ENCODE assay signal across 7 mouse cellular contexts in the genomic region with DNA sequence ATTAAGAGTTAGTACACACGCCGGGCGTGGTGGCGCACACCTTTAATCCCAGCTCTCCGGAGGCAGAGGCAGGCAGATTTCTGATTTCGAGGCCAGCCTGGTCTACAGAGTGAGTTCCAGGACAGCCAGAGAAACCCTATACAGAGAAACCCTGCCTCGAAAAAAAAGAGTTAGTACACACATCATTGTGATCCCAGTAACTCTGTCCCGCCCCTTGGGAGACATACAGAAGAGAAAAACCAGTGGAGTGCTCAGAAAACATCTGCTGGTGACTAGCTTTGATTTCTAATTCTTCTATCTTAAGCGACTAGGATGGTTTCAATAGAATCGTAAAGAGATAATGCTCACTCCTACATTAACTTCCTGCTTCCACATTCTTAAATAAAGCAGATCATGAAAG. TPM values are rescaled to one million over a fixed set of nuclear protein-coding genes. Genes with fewer than 3 reads are reported as not detected.
DNase-seq lines count a peak whose midpoint lies in the region; ATAC-seq lines count a peak whose summit lies in the region.
"Not testable (repeated sequence)": the region's sequence is repeated elsewhere in the genome, so short reads cannot be mapped to it uniquely, and the experiment has no call there.

No protein-coding gene starts in this region.

- peak overlapping the region; percentile 82 for H3K4me2 ChIP-seq in embryonic facial prominence, embryonic 13.5 days
- H3K4me2 ChIP-seq in hindbrain, embryonic 12.5 days (replicated peaks), result peak overlapping the region; percentile 65
- H3K4me2 ChIP-seq in kidney, embryonic 15.5 days, result peak overlapping the region; percentile 82
- peak overlapping the region; percentile 64; the same call in 1 of the 2 replicates for H3K4me2 ChIP-seq in liver, embryonic 15.5 days
- H3K4me2 ChIP-seq in midbrain, embryonic 13.5 days (replicated peaks), result peak overlapping the region; percentile 71

- not testable (repeated sequence) for H3K9me3 ChIP-seq in embryonic facial prominence, embryonic 13.5 days; hindbrain, embryonic 12.5 days (replicated peaks); kidney, embryonic 15.5 days (replicated peaks); liver, embryonic 15.5 days (replicated peaks); midbrain, embryonic 13.5 days

- H3K36me3 ChIP-seq in embryonic facial prominence, embryonic 13.5 days; hindbrain, embryonic 12.5 days; kidney, embryonic 15.5 days; liver, embryonic 15.5 days (replicated peaks); midbrain, embryonic 13.5 days: not testable (repeated sequence)

- not testable (repeated sequence) for H3K9ac ChIP-seq in embryonic facial prominence, embryonic 13.5 days; hindbrain, embryonic 12.5 days; kidney, embryonic 15.5 days; liver, embryonic 15.5 days; midbrain, embryonic 13.5 days (replicated peaks)

- peak; percentile 2 for DNase-seq in retina, embryonic 14.5 days (ENCODE audit: low spot score)

- WGBS in embryonic facial prominence, embryonic 13.5 days, result 76% methylated on average over 10 of the region's 10 CpGs
- 80% methylated on average over 10 of the region's 10 CpGs for WGBS in hindbrain, embryonic 12.5 days
- WGBS in kidney, embryonic 15.5 days, result 83% methylated on average over 10 of the region's 10 CpGs
- WGBS in liver, embryonic 15.5 days (ENCODE audit: insufficient replicate concordance), result 67% methylated on average over 10 of the region's 10 CpGs
- WGBS in midbrain, embryonic 13.5 days, result 81% methylated on average over 10 of the region's 10 CpGs

- H3K27me3 ChIP-seq in embryonic facial prominence, embryonic 13.5 days; hindbrain, embryonic 12.5 days; kidney, embryonic 15.5 days; liver, embryonic 15.5 days; midbrain, embryonic 13.5 days: not testable (repeated sequence)

- H3K27ac ChIP-seq in embryonic facial prominence, embryonic 13.5 days; hindbrain, embryonic 12.5 days; kidney, embryonic 15.5 days; liver, embryonic 15.5 days (replicated peaks); midbrain, embryonic 13.5 days: not testable (repeated sequence)

- not testable (repeated sequence) for H3K4me1 ChIP-seq in embryonic facial prominence, embryonic 13.5 days; hindbrain, embryonic 12.5 days; kidney, embryonic 15.5 days; liver, embryonic 15.5 days (replicated peaks); midbrain, embryonic 13.5 days (replicated peaks)

- peak overlapping the region; percentile 73 for H3K4me3 ChIP-seq in embryonic facial prominence, embryonic 13.5 days
- not testable (repeated sequence) for H3K4me3 ChIP-seq in hindbrain, embryonic 12.5 days; kidney, embryonic 15.5 days (replicated peaks); liver, embryonic 15.5 days (replicated peaks)
- H3K4me3 ChIP-seq in midbrain, embryonic 13.5 days (replicated peaks), result peak overlapping the region; percentile 66

- ATAC-seq in embryonic facial prominence, embryonic 13.5 days (ENCODE audit: insufficient number of reproducible peaks, insufficient read depth, low FRiP score, low TSS enrichment, low read depth); kidney, embryonic 15.5 days (replicated peaks; ENCODE audit: low FRiP score); liver, embryonic 15.5 days (ENCODE audit: insufficient read depth): not testable (repeated sequence)
- ATAC-seq in frontal cortex, adult (ENCODE audit: low TSS enrichment), result peak; percentile 29
- ATAC-seq in hindbrain, embryonic 12.5 days (ENCODE audit: low FRiP score), result peak; percentile 18
- ATAC-seq in midbrain, embryonic 13.5 days, result peak; percentile 28

RNA-seq across cellular contexts. Expression of gene Zfp759, which starts 6.0 kb away (rescaled TPM):
- 2.2 and 2.7 TPM in 2 replicates for polyA plus RNA-seq in embryonic facial prominence, embryonic 13.5 days (2015; fragmentation: Nextera tagmentation; extraction: Ambion mirVana)
- polyA plus RNA-seq in hindbrain, embryonic 12.5 days (2016; fragmentation: Nextera tagmentation; extraction: Ambion mirVana), result 2.4 and 3.4 TPM in 2 replicates
- 1.9 and 2.5 TPM in 2 replicates for polyA plus RNA-seq in kidney, embryonic 15.5 days (2015; fragmentation: Nextera tagmentation; extraction: Ambion mirVana)
- 0.40 and 0.44 TPM in 2 replicates for polyA plus RNA-seq in liver, embryonic 15.5 days (2015; fragmentation: Nextera tagmentation; extraction: Ambion mirVana)
- 3.5 and 3.8 TPM in 2 replicates for polyA plus RNA-seq in midbrain, embryonic 13.5 days (2015; fragmentation: Nextera tagmentation; extraction: Ambion mirVana)

RNA-seq across cellular contexts. Expression of gene Rslcan18, which starts 11.4 kb away (rescaled TPM):
- polyA plus RNA-seq in embryonic facial prominence, embryonic 13.5 days (2015; fragmentation: Nextera tagmentation; extraction: Ambion mirVana), result 0.13 and 0.25 TPM in 2 replicates
- 0.15 TPM in 1 of 2 replicates, not detected in the other for polyA plus RNA-seq in hindbrain, embryonic 12.5 days (2016; fragmentation: Nextera tagmentation; extraction: Ambion mirVana)
- 0.33 and 0.42 TPM in 2 replicates for polyA plus RNA-seq in kidney, embryonic 15.5 days (2015; fragmentation: Nextera tagmentation; extraction: Ambion mirVana)
- polyA plus RNA-seq in liver, embryonic 15.5 days (2015; fragmentation: Nextera tagmentation; extraction: Ambion mirVana), result 0.14 and 0.20 TPM in 2 replicates
- 0.08 TPM in 1 of 2 replicates, not detected in the other for polyA plus RNA-seq in midbrain, embryonic 13.5 days (2015; fragmentation: Nextera tagmentation; extraction: Ambion mirVana)

RNA-seq across cellular contexts. Expression of gene Gm28557, which starts 19.1 kb away (rescaled TPM):
- 2.3 and 3.3 TPM in 2 replicates for polyA plus RNA-seq in embryonic facial prominence, embryonic 13.5 days (2015; fragmentation: Nextera tagmentation; extraction: Ambion mirVana)
- 2.2 TPM in 2 replicates for polyA plus RNA-seq in hindbrain, embryonic 12.5 days (2016; fragmentation: Nextera tagmentation; extraction: Ambion mirVana)
- polyA plus RNA-seq in kidney, embryonic 15.5 days (2015; fragmentation: Nextera tagmentation; extraction: Ambion mirVana), result 3.5 and 3.7 TPM in 2 replicates
- 1.2 and 1.6 TPM in 2 replicates for polyA plus RNA-seq in liver, embryonic 15.5 days (2015; fragmentation: Nextera tagmentation; extraction: Ambion mirVana)
- polyA plus RNA-seq in midbrain, embryonic 13.5 days (2015; fragmentation: Nextera tagmentation; extraction: Ambion mirVana), result 2.0 and 3.0 TPM in 2 replicates

RNA-seq across cellular contexts. Expression of gene Zfp708, which starts 29.7 kb away (rescaled TPM):
- polyA plus RNA-seq in embryonic facial prominence, embryonic 13.5 days (2015; fragmentation: Nextera tagmentation; extraction: Ambion mirVana), result 8.5 and 9.2 TPM in 2 replicates
- polyA plus RNA-seq in hindbrain, embryonic 12.5 days (2016; fragmentation: Nextera tagmentation; extraction: Ambion mirVana), result 7.8 and 8.3 TPM in 2 replicates
- polyA plus RNA-seq in kidney, embryonic 15.5 days (2015; fragmentation: Nextera tagmentation; extraction: Ambion mirVana), result 5.7 and 6.5 TPM in 2 replicates
- 0.52 and 0.88 TPM in 2 replicates for polyA plus RNA-seq in liver, embryonic 15.5 days (2015; fragmentation: Nextera tagmentation; extraction: Ambion mirVana)
- 9.5 and 10.1 TPM in 2 replicates for polyA plus RNA-seq in midbrain, embryonic 13.5 days (2015; fragmentation: Nextera tagmentation; extraction: Ambion mirVana)

RNA-seq across cellular contexts. Expression of gene Rsl1, which starts 45.5 kb away (rescaled TPM):
- 8.0 and 8.9 TPM in 2 replicates for polyA plus RNA-seq in embryonic facial prominence, embryonic 13.5 days (2015; fragmentation: Nextera tagmentation; extraction: Ambion mirVana)
- polyA plus RNA-seq in hindbrain, embryonic 12.5 days (2016; fragmentation: Nextera tagmentation; extraction: Ambion mirVana), result 6.2 and 7.1 TPM in 2 replicates
- polyA plus RNA-seq in kidney, embryonic 15.5 days (2015; fragmentation: Nextera tagmentation; extraction: Ambion mirVana), result 7.3 TPM in 2 replicates
- 1.0 and 1.2 TPM in 2 replicates for polyA plus RNA-seq in liver, embryonic 15.5 days (2015; fragmentation: Nextera tagmentation; extraction: Ambion mirVana)
- 5.8 and 6.9 TPM in 2 replicates for polyA plus RNA-seq in midbrain, embryonic 13.5 days (2015; fragmentation: Nextera tagmentation; extraction: Ambion mirVana)
